Mouse (Mus musculus) ES-E14 (cell line): Measurements from ENCODE around the gene Mpp1.

ENCODE experiments used
- CHD2 ChIP-seq: IDR thresholded peaks from 2 replicates; pipeline ENCODE4 v1.6.1; 2014; ENCODE audit warnings: mild to moderate bottlenecking, low read depth, low read length, inconsistent platforms
- HCFC1 ChIP-seq: IDR thresholded peaks from 2 replicates; pipeline ENCODE4 v1.6.1; 2012; ENCODE audit warnings: low read length, inconsistent platforms, borderline replicate concordance; ENCODE audit not compliant: insufficient read depth
- MAFK ChIP-seq: IDR thresholded peaks from 2 replicates; pipeline ENCODE4 v1.6.1; 2014; ENCODE audit warnings: mild to moderate bottlenecking, low read depth, low read length, inconsistent platforms; ENCODE audit not compliant: insufficient read depth
- ZC3H11A ChIP-seq: IDR thresholded peaks from 2 replicates; pipeline ENCODE4 v1.6.1; 2012; ENCODE audit warnings: low read depth, mild to moderate bottlenecking, inconsistent platforms, low read length, borderline replicate concordance
- ZNF384 ChIP-seq: IDR thresholded peaks from 2 replicates; pipeline ENCODE4 v1.6.1; 2012; ENCODE audit warnings: low read depth, low read length, inconsistent platforms

GRCm38 (mm10) chrX:75130467-75131160 lies at the start of gene Mpp1:
- TF ChIP-seq ZC3H11A: no peak
- no peak for TF ChIP-seq CHD2
- TF ChIP-seq MAFK: no peak
- TF ChIP-seq ZNF384: no peak
- TF ChIP-seq HCFC1: no peak
